ENCODE assay signal across 8 mouse cellular contexts in the genomic region with DNA sequence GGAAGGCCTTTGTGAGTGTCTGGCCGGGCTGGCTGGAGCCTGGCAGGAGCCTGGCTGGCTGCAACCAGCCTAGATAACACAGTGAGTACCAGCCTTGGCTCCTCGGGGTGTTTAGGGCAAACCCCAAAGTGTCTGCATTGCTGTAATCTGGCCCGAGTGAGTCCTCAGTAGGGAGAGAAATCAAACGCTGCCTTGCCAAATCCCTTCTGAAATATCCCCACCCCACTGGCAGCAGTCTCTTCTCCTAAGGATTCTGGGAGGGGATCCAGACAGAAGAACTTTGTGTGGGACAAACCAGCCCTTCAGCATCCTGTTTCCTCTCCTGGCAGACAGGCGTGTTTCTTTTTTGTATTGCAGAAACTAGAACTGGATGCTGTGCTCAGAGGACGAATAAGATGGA.
DNase-seq lines count a peak whose midpoint lies in the region; ATAC-seq and TF ChIP-seq lines count a peak whose summit lies in the region.

No protein-coding gene starts in this region.

- no peak for TF ChIP-seq CTCF in cortical plate, adult 2 months (IDR thresholded peaks at IDR 0.05; ENCODE audit: extremely low read depth, insufficient read depth, low read length)

- no peak overlapping the region for H3K4me3 ChIP-seq in cortical plate, adult 2 months (ENCODE audit: insufficient read depth, low read length)
- no peak overlapping the region for H3K4me3 ChIP-seq in lung, embryonic 15.5 days

- no peaks in the 10 kb centered on the region for H3K27me3 ChIP-seq in lung, embryonic 15.5 days

- H3K36me3 ChIP-seq in lung, embryonic 15.5 days = no peaks in the 10 kb centered on the region

- no peak for TF ChIP-seq POLR2A in cortical plate, adult 2 months (IDR thresholded peaks at IDR 0.05; ENCODE audit: extremely low read depth, insufficient read depth, low read length)

- H3K4me1 ChIP-seq in cortical plate, adult 2 months (ENCODE audit: control insufficient read depth, insufficient read depth, low read length) = peaks cover 2% of the 10 kb centered on the region
- peaks cover 4% of the 10 kb centered on the region; the same call in 1 of the 2 replicates for H3K4me1 ChIP-seq in lung, embryonic 15.5 days

- H3K4me2 ChIP-seq in lung, embryonic 15.5 days = no peak overlapping the region; the same call in 1 of the 2 replicates

- peak; percentile 18 for DNase-seq in adrenal gland, postnatal 10 days
- DNase-seq in adrenal gland, adult 8-10 months = no peak
- peak; percentile 70 for DNase-seq in gastrocnemius, postnatal 25 days
- DNase-seq in kidney, postnatal 14 days = peak; percentile 42
- DNase-seq in right cerebral cortex, adult 2 months (ENCODE audit: low spot score in 2 of 2) = peak; percentile 66 to 71

- 7% methylated on average over 5 of the region's 6 CpGs for WGBS in lung, embryonic 15.5 days

- H3K27ac ChIP-seq in cortical plate, adult 2 months (ENCODE audit: insufficient read depth, low read length) = peak overlapping the region; percentile 93; the same call in 1 of the 2 replicates
- H3K27ac ChIP-seq in lung, embryonic 15.5 days = no peak overlapping the region

- H3K9me3 ChIP-seq in lung, embryonic 15.5 days = no peaks in the 10 kb centered on the region

- H3K9ac ChIP-seq in lung, embryonic 15.5 days = no peak overlapping the region

- peak; percentile 31; the same call in 1 of the 2 replicates for ATAC-seq in lung, embryonic 15.5 days (ENCODE audit: borderline replicate concordance, extremely low read depth, low FRiP score, low TSS enrichment)
- ATAC-seq in megakaryocyte progenitor cell, adult 5-6 weeks (replicated peaks; ENCODE audit: poor library complexity) = no peak
